Mouse (Mus musculus) left cerebral cortex, adult 18-20 months (tissue): Measurements from ENCODE around the gene Zfp108. TPM values are rescaled to one million over a fixed set of nuclear protein-coding genes. Genes with fewer than 3 reads are reported as not detected.

Source experiments
- DNase-seq, 2 experiments: peaks; one replicate each; pipeline ENCODE4 v3.0.0; 2021 to 2022; ENCODE audit warnings: low spot score in 2 of 2, mixed read lengths in 1 of 2
- total RNA-seq, 2 experiments: library from RNA; stranded (reverse); gene quantifications; 2 replicates each; pipeline ENCODE4 v1.2.3; 2021

Zfp108 gene
- total RNA-seq, 2 experiments from 2014 or later, result 7.7 to 8.4 TPM

GRCm38 (mm10) chr7:24280031-24280857, 25.6 kb downstream of the Zfp108 start:
- DNase-seq, result no peak

GRCm38 (mm10) chr7:24280858-24281145, 26.2 kb downstream of the Zfp108 start:
- DNase-seq, result no peak

- DNase-seq, result no peak
Measured at GRCm38 (mm10) chr7:24286090-24286489, 31.5 kb downstream of the Zfp108 start.

- no peak for DNase-seq
Measured at GRCm38 (mm10) chr7:24286916-24287315, 32.3 kb downstream of the Zfp108 start.

GRCm38 (mm10) chr7:24287670-24288069, 33.1 kb downstream of the Zfp108 start:
- no peak for DNase-seq

GRCm38 (mm10) chr7:24288512-24288911, 33.9 kb downstream of the Zfp108 start:
- DNase-seq, result no peak

- DNase-seq, result no peak
Measured at GRCm38 (mm10) chr7:24290106-24290693, 35.6 kb downstream of the Zfp108 start.

- no peak for DNase-seq
Measured at GRCm38 (mm10) chr7:24291387-24292090, 36.9 kb downstream of the Zfp108 start.

- no peak for DNase-seq
Measured at GRCm38 (mm10) chr7:24293061-24293851, 38.7 kb downstream of the Zfp108 start.

- no peak for DNase-seq
Measured at GRCm38 (mm10) chr7:24294763-24295162, 40.2 kb downstream of the Zfp108 start.

GRCm38 (mm10) chr7:24295376-24295775, 40.8 kb downstream of the Zfp108 start:
- DNase-seq, result no peak

- DNase-seq, result no peak
Measured at GRCm38 (mm10) chr7:24296386-24296785, 41.8 kb downstream of the Zfp108 start.

- no peak for DNase-seq
Measured at GRCm38 (mm10) chr7:24297361-24298095, 42.9 kb downstream of the Zfp108 start.

- DNase-seq, result no peak
Measured at GRCm38 (mm10) chr7:24298635-24298972, 44.0 kb downstream of the Zfp108 start.

- DNase-seq, result peak; percentile 82 to 90
Measured at GRCm38 (mm10) chr7:24298973-24299708, 44.5 kb downstream of the Zfp108 start.

- DNase-seq, result no peak
Measured at GRCm38 (mm10) chr7:24299823-24300481, 45.4 kb downstream of the Zfp108 start.

- DNase-seq, result no peak
Measured at GRCm38 (mm10) chr7:24300771-24301282, 46.2 kb downstream of the Zfp108 start, which contains the start of gene Zfp61. Gene Zfp61, minus strand, starts transcription at chr7:24301232.
